Mouse (Mus musculus) cerebellum, adult (tissue): ENCODE data around the gene Asna1.

Source experiments
- ATAC-seq: cut with Nextera tagmentation; 2 replicates; pipeline ENCODE4 v1.9.2; 2017; ENCODE audit warnings: mild to moderate bottlenecking, moderate library complexity, mixed read lengths; ENCODE audit not compliant: insufficient number of reproducible peaks, low FRiP score, low TSS enrichment

The Asna1 gene

GRCm38 (mm10) chr8:84976763-84977434 lies 48.2 kb downstream of the Asna1 start:
- ATAC-seq: no peak

- peak; percentile 65 for ATAC-seq
Measured at GRCm38 (mm10) chr8:84976031-84976762, 48.9 kb downstream of the Asna1 start.

- ATAC-seq: no peak
Measured at GRCm38 (mm10) chr8:84975434-84975833, 49.6 kb downstream of the Asna1 start.

DNA sequence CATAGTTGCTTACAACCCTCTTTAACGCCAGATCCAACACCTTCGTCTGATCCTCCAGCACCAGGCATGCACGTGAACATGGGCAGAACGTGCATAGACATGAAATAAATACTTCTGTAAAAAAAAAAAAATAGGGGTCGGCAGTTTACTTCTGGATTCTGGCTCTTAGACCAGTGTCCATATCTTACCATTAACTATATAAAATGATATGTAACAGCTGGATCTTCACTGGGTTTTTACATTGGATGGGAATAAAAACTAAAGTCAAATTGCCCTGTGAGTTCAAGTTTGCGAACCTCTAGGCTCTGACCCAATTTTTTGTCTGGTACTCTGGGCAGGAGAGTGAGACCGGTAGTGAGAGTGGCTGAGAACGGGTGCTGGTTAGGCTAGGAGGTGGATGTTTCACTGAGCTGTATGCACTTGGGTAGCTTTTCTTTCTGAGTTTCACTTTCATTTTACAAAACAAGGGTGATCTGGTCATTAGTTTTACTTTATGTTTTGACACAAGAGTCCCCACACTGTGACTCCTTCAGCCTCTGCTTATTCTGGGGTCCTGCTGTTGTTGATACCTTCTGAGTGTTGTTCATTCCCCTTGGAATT lies 50.4 kb downstream of the Asna1 start:
- ATAC-seq: no peak

DNA sequence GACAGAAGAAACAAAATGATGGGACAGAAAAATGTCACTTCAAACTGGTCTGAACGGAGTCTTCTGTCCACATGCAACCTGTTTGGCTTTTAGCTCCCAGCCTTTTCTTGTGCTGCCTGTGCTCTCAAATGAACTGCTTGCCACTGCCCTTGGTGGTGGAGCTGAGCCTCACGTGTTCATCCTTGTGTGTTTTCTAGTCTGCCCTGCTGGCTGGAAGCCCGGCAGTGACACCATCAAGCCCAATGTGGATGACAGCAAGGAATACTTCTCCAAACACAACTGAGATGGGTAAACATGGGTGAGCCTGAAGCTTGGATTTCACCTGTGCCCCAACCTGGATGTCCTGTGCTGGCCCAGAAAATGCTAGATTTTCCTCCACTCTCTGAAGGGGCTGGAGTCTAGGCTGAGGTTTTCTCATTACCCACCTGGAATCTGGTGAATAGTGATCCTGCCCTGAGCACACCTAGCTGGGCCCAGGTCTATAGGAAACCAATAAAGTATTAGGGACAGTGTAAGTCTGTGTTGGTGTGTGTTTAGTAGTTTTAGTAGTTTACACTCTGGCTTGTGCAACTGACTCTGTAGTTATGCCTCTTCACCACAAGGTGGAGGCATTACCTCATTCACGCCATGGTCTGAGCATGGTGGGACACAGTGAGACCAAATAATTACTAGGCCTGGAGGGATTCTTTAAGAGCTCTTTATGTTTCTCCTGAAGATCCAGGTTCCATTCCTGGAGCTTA lies 51.1 kb downstream of the Asna1 start:
- ATAC-seq: no peak

GRCm38 (mm10) chr8:84973079-84973478 lies 52.0 kb downstream of the Asna1 start:
- no peak for ATAC-seq

- no peak for ATAC-seq
Measured at GRCm38 (mm10) chr8:84970913-84971312, 54.2 kb downstream of the Asna1 start.

DNA sequence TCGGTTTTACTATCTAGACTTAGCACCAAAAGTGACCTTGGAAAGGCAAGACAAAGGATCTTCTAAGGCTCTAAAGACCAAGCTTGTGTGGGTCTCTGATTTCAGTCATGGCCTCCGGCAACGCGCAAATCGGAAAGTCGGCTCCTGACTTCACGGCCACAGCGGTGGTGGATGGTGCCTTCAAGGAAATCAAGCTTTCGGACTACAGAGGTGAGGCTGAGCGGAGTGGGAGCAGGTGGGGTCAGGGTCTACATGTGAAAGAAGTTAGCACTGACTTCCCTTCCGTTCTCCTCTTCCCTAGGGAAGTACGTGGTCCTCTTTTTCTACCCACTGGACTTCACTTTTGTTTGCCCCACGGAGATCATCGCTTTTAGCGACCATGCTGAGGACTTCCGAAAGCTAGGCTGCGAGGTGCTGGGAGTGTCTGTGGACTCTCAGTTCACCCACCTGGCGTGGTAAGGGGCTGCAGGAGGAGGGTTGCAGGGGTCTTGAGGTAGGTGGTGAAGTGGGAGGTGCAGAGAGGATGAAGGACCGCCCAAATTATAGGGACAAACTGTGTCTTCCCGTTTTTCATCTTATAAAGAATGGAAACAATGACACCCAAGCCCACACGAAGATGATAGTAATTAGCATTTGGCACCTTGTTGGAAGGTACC lies 54.8 kb downstream of the Asna1 start:
- no peak for ATAC-seq

DNA sequence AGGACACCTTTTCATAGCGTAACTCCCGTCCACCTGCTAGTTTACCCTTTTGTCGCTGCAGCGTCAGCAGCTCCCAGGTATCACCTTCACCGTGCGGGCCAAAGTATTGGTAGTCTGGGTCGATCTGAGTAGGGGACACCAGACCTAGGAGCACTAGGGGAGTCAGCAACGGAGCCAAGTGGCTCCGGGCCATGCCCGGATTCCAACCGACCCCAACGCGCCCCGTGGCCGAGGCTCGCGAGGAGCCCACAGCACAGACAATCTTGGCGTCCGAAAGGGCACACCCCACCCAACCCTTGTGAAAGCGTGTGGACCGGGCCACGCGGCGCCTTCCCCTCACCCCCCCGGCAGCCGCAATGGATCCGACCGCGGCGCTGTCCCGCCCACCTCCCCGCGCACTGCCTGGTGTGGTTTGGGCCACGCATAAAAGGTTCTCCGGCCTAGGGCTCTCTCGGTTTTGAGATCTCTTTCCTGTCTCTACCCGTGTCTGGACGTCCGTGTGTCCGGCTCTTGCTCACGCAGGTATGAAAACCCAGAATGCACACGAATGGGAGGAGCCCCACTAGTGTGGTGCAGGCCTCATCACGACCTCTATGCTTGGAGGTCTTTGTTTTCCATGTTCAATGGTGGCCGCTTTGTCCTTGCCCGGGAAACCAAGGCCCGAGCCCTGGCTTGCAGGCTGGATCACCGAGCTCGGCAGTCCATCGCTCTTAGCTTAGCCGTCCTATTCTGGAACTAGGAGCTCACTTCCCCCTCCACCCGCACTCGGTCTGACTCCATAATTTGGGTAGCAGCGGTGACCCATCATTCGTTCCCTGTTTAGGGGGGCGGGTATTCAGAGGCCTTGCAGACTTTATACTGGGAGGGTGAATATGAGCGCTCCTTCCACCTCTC lies 55.6 kb downstream of the Asna1 start, which contains the start of the genes Gm49661, Prdx2 and Rnaseh2a:
TSS of gene Gm49661 (minus strand) at position 193 of the 894 bp plus-strand sequence.
TSS of gene Prdx2 (plus strand) at position 347 of the 894 bp plus-strand sequence.
TSS of gene Rnaseh2a (minus strand) at position 527 of the 894 bp plus-strand sequence.
- ATAC-seq: peak; percentile 31; the same call in 1 of the 2 replicates

DNA sequence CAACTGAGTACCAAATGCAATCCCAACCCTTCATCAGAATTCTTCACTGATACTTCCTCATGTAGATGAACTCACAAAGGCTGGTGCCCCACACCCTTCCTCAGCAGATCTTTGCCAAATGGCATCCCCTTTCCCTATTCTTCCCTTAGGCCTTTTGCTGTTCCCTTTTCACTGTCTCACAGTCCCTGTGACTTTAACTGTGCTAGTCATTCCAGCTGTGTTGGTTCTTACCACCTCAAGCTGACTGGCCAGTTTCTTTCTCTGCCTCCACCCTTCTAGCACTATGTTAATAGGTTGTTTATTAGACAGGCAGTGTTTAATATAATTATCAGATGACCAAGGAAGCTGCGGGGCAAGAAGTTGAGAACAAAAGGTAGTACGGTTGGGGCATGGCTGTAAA lies 56.4 kb downstream of the Asna1 start:
- no peak for ATAC-seq
